Mouse (Mus musculus) cortical plate, adult 2 months (tissue): ENCODE measurements around the gene Fam53a.

Experiments
- CTCF ChIP-seq: fragments of 200-500 bp; IDR thresholded peaks from 2 replicates; pipeline ENCODE4 v1.5.1; 2011; ENCODE audit warnings: mild to moderate bottlenecking, control low read depth, low read length; ENCODE audit not compliant: insufficient read depth; ENCODE audit errors: extremely low read depth
- POLR2A ChIP-seq: fragments of 200-500 bp; IDR thresholded peaks from 2 replicates; pipeline ENCODE4 v1.6.1; 2011; ENCODE audit warnings: mild to moderate bottlenecking, low read length, control low read depth; ENCODE audit not compliant: insufficient read depth; ENCODE audit errors: extremely low read depth

DNA sequence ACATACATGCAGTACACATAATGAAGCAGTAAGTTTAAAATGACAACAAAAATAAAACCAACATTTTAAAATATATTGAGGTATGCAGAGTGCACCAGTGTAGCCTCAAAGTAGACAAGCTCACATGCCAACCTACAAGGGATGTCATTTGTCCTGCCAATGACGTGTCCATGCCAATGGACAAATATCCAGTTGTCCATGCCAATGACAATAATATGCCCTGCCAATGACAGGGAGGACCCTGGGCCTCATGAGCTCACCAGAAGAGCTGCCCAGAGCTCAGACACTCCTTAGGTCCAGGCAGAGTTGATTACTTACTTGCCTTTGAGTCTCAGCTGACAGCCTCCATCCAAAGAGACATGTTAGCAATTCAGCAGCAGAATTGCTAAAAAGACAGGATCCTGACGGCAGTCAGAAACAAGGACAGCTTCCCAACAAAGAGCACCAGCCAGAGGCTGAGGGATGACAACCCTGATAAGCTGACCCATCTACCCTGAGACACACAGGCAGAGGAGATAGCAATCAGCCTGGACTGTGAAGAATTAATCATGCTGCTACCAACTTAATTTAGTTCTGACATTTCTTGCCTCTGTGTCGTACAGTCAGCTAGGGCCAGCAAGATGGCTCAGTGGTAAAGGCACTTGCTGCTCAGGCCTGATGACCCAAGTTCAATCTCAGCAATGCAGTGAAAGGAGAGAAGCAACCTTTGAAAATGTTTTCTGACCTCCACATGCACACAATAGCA, 8.3 kb upstream of the Fam53a start:
- TF ChIP-seq CTCF: no peak
- TF ChIP-seq POLR2A: no peak
